Mouse (Mus musculus): ENCODE results near the gene Slc12a4.

The Slc12a4 gene

DNA sequence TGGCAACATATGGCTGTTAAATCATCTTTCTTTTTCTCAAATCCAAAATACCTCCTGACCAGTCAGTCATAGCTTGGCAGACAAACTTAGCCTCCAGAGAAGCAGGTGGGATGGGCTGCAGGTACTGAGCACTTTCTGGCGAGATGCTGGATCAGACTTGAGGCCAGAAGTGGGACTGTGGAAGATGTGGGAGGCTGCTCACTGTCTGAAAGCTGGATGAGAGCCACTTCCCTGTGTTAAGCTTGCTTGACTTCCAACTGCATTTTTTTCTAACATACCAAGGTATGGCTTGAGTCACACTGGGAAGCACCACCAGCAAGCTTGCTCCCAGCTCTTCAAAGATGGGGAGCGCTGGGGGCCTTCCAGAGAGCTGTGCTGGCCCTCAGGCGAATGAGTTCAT lies 40.8 kb downstream of the Slc12a4 start:
- DNase-seq: no peak

DNA sequence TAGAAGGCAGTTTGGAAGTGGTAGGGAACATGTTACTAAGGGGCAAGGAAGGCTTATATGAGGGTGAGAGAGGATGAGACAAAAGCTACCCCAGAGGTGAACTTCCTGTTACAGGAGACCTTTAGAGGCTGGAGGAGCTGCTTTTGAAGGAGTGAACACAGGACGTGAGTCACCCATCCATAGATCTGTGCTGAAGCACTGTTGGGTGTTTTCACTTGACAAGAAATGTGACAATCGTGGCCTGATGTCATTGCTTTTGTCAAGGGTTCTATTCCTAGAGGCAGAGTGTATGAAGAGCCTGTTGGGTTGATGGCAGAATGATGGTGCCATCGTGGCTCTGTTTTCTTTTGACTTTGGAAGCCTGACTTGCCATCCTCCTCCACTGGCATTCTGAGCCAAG lies 46.5 kb downstream of the Slc12a4 start:
- DNase-seq: no peak

DNA sequence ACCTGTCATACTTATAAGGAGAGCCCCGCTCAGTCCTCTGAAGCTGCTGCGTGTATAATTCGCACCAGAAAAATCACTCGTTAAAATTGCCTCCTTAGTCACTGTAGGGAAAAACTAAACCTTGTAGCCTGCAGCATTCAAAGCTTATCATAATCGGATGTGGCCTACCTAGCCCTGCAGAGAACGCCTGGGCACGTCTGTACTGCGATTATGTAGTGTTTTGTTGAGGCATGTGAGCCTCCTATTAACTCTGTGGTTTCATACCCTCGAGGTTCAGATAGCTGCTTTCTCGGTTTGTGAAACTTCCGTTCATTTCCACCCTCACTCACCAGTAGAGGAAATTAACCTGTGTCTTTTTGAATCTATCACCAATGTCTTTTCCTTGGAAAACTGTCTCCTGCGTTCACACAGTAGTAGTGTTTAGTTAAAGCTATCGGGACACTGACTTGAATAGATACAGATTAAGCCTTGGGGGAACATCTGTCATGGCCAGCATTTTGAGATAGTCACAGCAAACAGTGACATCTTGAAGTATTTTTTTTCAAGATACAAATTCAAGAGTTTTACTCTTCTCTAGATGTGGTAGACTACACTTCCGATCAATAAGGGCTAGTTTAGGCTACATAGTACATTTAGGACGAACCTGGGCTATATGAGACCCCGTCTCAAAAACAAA lies 64.8 kb downstream of the Slc12a4 start:
- peak; percentile 20 for DNase-seq

DNA sequence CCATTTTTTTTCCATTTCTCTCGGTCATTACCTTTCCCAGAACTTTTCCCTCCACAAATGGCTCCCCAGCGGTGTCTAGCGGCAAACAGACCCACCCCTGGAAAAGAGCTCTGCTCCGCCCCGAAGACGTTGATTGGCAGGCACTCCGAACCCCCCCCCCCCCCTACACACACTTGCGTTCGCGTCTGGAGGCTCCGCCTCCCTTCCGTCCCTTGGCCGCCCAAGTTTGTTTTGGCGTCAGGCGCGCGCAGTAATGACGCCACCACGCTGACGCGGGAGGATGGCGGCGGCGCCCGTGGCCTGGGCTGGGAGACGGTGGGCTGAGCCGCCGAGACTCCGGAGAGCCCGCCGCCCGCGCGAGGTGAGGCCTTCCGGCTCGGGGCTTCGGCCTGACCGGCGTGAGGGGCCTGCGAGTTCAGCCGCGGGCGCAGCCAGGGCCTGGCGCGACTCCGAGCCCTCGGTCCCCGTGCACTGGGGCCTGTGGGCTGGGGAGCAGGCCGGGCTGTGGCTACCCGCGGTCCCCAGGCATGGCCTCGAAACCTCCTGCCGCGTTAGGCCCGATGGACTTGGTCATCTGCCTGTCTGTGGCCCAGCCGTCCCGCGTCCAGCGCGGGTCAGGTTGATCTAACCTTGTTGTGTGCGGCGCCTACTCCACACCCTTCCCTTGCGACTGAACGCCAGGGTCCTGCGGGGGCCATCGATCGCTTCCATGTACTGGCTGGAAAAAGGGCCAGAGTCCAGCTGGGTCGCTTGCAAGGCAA lies 65.5 kb downstream of the Slc12a4 start, which contains the start of gene Pskh1:
Gene Pskh1, plus strand, starts transcription at position 262 of the 761 bp plus-strand sequence.
- DNase-seq: peak; percentile 95

DNA sequence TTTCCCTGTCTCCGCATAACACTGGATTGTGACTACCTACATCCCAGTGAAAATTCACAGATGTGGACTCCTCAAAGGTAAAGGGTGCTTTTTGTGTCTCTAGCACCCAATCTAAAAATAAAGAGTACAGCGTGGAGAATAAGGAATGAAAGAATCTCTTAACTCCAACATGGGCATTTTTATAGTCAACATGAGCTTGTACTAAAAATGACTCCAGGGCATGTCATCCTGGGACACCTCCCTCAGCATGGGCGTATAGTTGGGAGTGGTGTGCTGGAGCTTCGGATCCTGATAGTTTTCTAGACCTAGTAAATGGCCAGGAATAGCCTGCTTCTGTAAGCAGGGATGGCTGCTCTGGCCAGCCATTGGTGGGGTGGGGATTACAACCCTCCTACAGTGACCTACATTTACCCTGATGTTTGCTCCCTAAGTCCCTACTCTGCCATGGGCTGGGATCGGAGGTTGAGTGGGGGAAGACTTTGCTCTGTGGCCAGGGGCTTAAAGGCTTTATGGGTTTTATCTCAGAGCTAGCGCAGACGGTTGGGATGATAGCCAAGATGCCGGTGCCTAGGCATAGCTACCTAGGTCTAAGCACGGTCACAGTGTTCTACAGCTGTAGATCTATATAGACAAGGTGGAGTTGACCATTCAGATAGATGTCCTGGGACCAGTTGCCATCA lies 68.0 kb downstream of the Slc12a4 start:
- no peak for DNase-seq
